ENCODE assay signal across 15 mouse cellular contexts in genomic region chr14:120335366-120335765, GRCm38 (mm10).
"Had no signal": no experiment of that assay in that cellular context is flagged by ENCODE, and none has a peak within 500 bp of the region (broad histone marks: within the 10 kb centered on the region; RNA-seq: fewer than 3 reads in every experiment).

No protein-coding gene starts in this region.

- ATAC-seq: liver, embryonic 12.5 days; midbrain, embryonic 13.5 days had no signal

- H3K9me3 ChIP-seq: limb, embryonic 10.5 days; limb, embryonic 13.5 days; liver, embryonic 12.5 days; liver, embryonic 15.5 days; lung, embryonic 15.5 days; midbrain, embryonic 13.5 days had no signal

- H3K27ac ChIP-seq: layer of hippocampus, adult 2 months; limb, embryonic 10.5 days; limb, embryonic 13.5 days; liver, embryonic 12.5 days; liver, embryonic 15.5 days; lung, embryonic 15.5 days; macrophage; midbrain, embryonic 13.5 days had no signal

- H3K4me1 ChIP-seq: liver, embryonic 15.5 days had no signal

- H3K4me3 ChIP-seq: layer of hippocampus, adult 2 months; limb, embryonic 10.5 days; limb, embryonic 13.5 days; liver, embryonic 12.5 days; liver, embryonic 15.5 days; lung, embryonic 15.5 days; midbrain, embryonic 13.5 days had no signal

- DNase-seq: kidney, postnatal 25 days; layer of hippocampus, adult 9-11 months; liver; lung, adult 18-20 months; lung, postnatal 14 days; thymus, adult 18-20 months; thymus, postnatal 36 days had no signal

- H3K9ac ChIP-seq: limb, embryonic 13.5 days; liver, embryonic 12.5 days; liver, embryonic 15.5 days; lung, embryonic 15.5 days; midbrain, embryonic 13.5 days had no signal

- H3K4me2 ChIP-seq: limb, embryonic 13.5 days; liver, embryonic 12.5 days; liver, embryonic 15.5 days; lung, embryonic 15.5 days; midbrain, embryonic 13.5 days had no signal

- H3K36me3 ChIP-seq: liver, embryonic 12.5 days; liver, embryonic 15.5 days; lung, embryonic 15.5 days; midbrain, embryonic 13.5 days had no signal

- H3K27me3 ChIP-seq: limb, embryonic 13.5 days; liver, embryonic 12.5 days; liver, embryonic 15.5 days; lung, embryonic 15.5 days; midbrain, embryonic 13.5 days had no signal
